Mouse (Mus musculus) MEL (cell line): Measurements from ENCODE around the gene Galnt15. TPM values are rescaled to one million over a fixed set of nuclear protein-coding genes. Genes with fewer than 3 reads are reported as not detected.

Source experiments
- DNase-seq: peaks from one replicate; pipeline ENCODE4 v3.0.0; 2011; ENCODE audit warnings: low read depth, low spot score
- H3K27ac ChIP-seq: 2 replicates; pipeline ENCODE4 v1.5.1; 2012; ENCODE audit warnings: low read depth, mild to moderate bottlenecking, control low read depth, low read length, moderate library complexity; ENCODE audit not compliant: control insufficient read depth
- H3K27me3 ChIP-seq, 2 experiments: fragments of 150-350 bp in 1 of 2; sonication (generic) in 1 of 2; 2 replicates each; pipeline ENCODE4 v1.6.1; 2012; ENCODE audit warnings: low read length in 2 of 2, mild to moderate bottlenecking in 2 of 2, improper control_type of control experiment in 1 of 2, moderate library complexity in 1 of 2; ENCODE audit not compliant: insufficient read depth in 2 of 2, control insufficient read depth in 1 of 2
- H3K36me3 ChIP-seq, 2 experiments: 2 replicates each; pipeline ENCODE4 v1.6.1; 2012 to 2014; ENCODE audit warnings: low read length in 2 of 2, improper control_type of control experiment in 1 of 2, inconsistent platforms in 1 of 2, mild to moderate bottlenecking in 1 of 2; ENCODE audit not compliant: insufficient read depth in 2 of 2, control insufficient read depth in 1 of 2
- H3K4me1 ChIP-seq, 2 experiments: fragments of 150-350 bp in 1 of 2; sonication (generic) in 1 of 2; 2 replicates each; pipeline ENCODE4 v1.6.1; 2012; ENCODE audit warnings: low read length in 2 of 2, improper control_type of control experiment in 1 of 2, mild to moderate bottlenecking in 1 of 2; ENCODE audit not compliant: insufficient read depth in 2 of 2, control insufficient read depth in 1 of 2
- H3K4me3 ChIP-seq, 2 experiments: fragments of 150-350 bp in 1 of 2; sonication (generic) in 1 of 2; 2 replicates each; pipeline ENCODE4 v1.5.1; 2012; ENCODE audit warnings: low read depth in 2 of 2, low read length in 2 of 2, mild to moderate bottlenecking in 2 of 2, moderate library complexity in 2 of 2, control low read depth in 1 of 2, improper control_type of control experiment in 1 of 2; ENCODE audit not compliant: control insufficient read depth in 1 of 2, insufficient read depth in 1 of 2
- H3K79me2 ChIP-seq: 2 replicates; pipeline ENCODE4 v1.6.1; 2012; ENCODE audit warnings: mild to moderate bottlenecking, low read length, moderate library complexity; ENCODE audit not compliant: control insufficient read depth, poor library complexity, insufficient read depth
- H3K9ac ChIP-seq: 2 replicates; pipeline ENCODE4 v1.6.1; 2012; ENCODE audit warnings: low read depth, mild to moderate bottlenecking, control low read depth, low read length, moderate library complexity; ENCODE audit not compliant: control insufficient read depth, poor library complexity, severe bottlenecking
- H3K9me3 ChIP-seq: fragments of 150-350 bp; sonication (generic); replicated peaks from 2 replicates; pipeline ENCODE4 v1.6.1; 2012; ENCODE audit warnings: mild to moderate bottlenecking, low read length, improper control_type of control experiment, moderate library complexity; ENCODE audit not compliant: insufficient read depth
- CHD2 ChIP-seq: IDR thresholded peaks from 2 replicates; pipeline ENCODE4 v1.6.1; 2011; ENCODE audit warnings: low read length, improper control_type of control experiment
- CTCF ChIP-seq, 3 experiments: IDR thresholded peaks in 2 of 3; conservative IDR thresholded peaks in 1 of 3; 2 replicates each; pipeline ENCODE4 v1.5.1; 2011 to 2012; ENCODE audit warnings: low read length in 3 of 3, low read depth in 2 of 3, mild to moderate bottlenecking in 2 of 3, improper control_type of control experiment in 1 of 3, inconsistent platforms in 1 of 3, mixed read lengths in 1 of 3, moderate library complexity in 1 of 3; ENCODE audit not compliant: control insufficient read depth in 1 of 3, insufficient read depth in 1 of 3, poor library complexity in 1 of 3, severe bottlenecking in 1 of 3
- EP300 ChIP-seq, 2 experiments: IDR thresholded peaks; 2 replicates each; pipeline ENCODE4 v1.6.1; 2011; ENCODE audit warnings: improper control_type of control experiment in 2 of 2, low read length in 2 of 2, low read depth in 1 of 2, mild to moderate bottlenecking in 1 of 2
- ETS1 ChIP-seq: IDR thresholded peaks from 2 replicates; pipeline ENCODE4 v1.6.1; 2012; ENCODE audit warnings: low read depth, mild to moderate bottlenecking, inconsistent platforms, low read length, improper control_type of control experiment, moderate library complexity
- GABPA ChIP-seq: IDR thresholded peaks from 2 replicates; pipeline ENCODE4 v1.6.1; 2012; ENCODE audit warnings: low read depth, mild to moderate bottlenecking, inconsistent platforms, low read length, improper control_type of control experiment, moderate library complexity
- HCFC1 ChIP-seq: IDR thresholded peaks from 2 replicates; pipeline ENCODE4 v1.6.1; 2012; ENCODE audit warnings: low read depth, mild to moderate bottlenecking, inconsistent platforms, low read length, improper control_type of control experiment, moderate library complexity
- JUND ChIP-seq: IDR thresholded peaks from 2 replicates; pipeline ENCODE4 v1.6.1; 2011; ENCODE audit warnings: low read depth, mild to moderate bottlenecking, improper control_type of control experiment, low read length
- MAFK ChIP-seq: IDR thresholded peaks from 2 replicates; pipeline ENCODE4 v1.6.1; 2011; ENCODE audit warnings: low read depth, mild to moderate bottlenecking, low read length, improper control_type of control experiment, borderline replicate concordance
- MAZ ChIP-seq: IDR thresholded peaks from 2 replicates; pipeline ENCODE4 v1.6.1; 2012; ENCODE audit warnings: low read depth, mild to moderate bottlenecking, inconsistent platforms, low read length, improper control_type of control experiment
- MEF2A ChIP-seq: IDR thresholded peaks from 2 replicates; pipeline ENCODE4 v1.6.1; 2014; ENCODE audit warnings: low read depth, mild to moderate bottlenecking, inconsistent platforms, low read length, improper control_type of control experiment; ENCODE audit not compliant: poor library complexity, insufficient replicate concordance, severe bottlenecking; ENCODE audit errors: extremely low read depth
- MYC ChIP-seq: IDR thresholded peaks from 2 replicates; pipeline ENCODE4 v1.6.1; 2011; ENCODE audit warnings: low read depth, mild to moderate bottlenecking, low read length, improper control_type of control experiment, moderate library complexity
- POLR2A ChIP-seq, 2 experiments: IDR thresholded peaks; 2 replicates each; pipeline ENCODE4 v1.6.1; 2011 to 2012; ENCODE audit warnings: low read length in 2 of 2, mild to moderate bottlenecking in 2 of 2, control low read depth in 1 of 2, improper control_type of control experiment in 1 of 2, low read depth in 1 of 2, moderate library complexity in 1 of 2; ENCODE audit not compliant: control insufficient read depth in 1 of 2, insufficient read depth in 1 of 2, poor library complexity in 1 of 2
- POLR2AphosphoS2 ChIP-seq: IDR thresholded peaks from 2 replicates; pipeline ENCODE4 v1.6.1; 2011; ENCODE audit warnings: low read length, improper control_type of control experiment
- RAD21 ChIP-seq: IDR thresholded peaks from 2 replicates; pipeline ENCODE4 v1.6.1; 2011; ENCODE audit warnings: mild to moderate bottlenecking, low read depth, low read length, improper control_type of control experiment
- RCOR1 ChIP-seq: IDR thresholded peaks from 2 replicates; pipeline ENCODE4 v1.6.1; 2012; ENCODE audit warnings: low read depth, mild to moderate bottlenecking, inconsistent platforms, low read length, improper control_type of control experiment
- SMC3 ChIP-seq: IDR thresholded peaks from 2 replicates; pipeline ENCODE4 v1.6.1; 2011; ENCODE audit warnings: low read depth, low read length, improper control_type of control experiment
- TBP ChIP-seq: IDR thresholded peaks from 2 replicates; pipeline ENCODE4 v1.8.0; 2011; ENCODE audit warnings: low read depth, low read length, improper control_type of control experiment
- TCF12 ChIP-seq: IDR thresholded peaks from 2 replicates; pipeline ENCODE4 v1.6.1; 2014; ENCODE audit warnings: low read depth, mild to moderate bottlenecking, inconsistent platforms, low read length, improper control_type of control experiment, moderate library complexity
- UBTF ChIP-seq: IDR thresholded peaks from 2 replicates; pipeline ENCODE4 v1.6.1; 2012; ENCODE audit warnings: low read depth, mild to moderate bottlenecking, inconsistent platforms, low read length, improper control_type of control experiment, moderate library complexity, borderline replicate concordance; ENCODE audit not compliant: insufficient read depth
- ZC3H11A ChIP-seq: IDR thresholded peaks from 2 replicates; pipeline ENCODE4 v1.6.1; 2012; ENCODE audit warnings: low read depth, mild to moderate bottlenecking, inconsistent platforms, low read length, improper control_type of control experiment
- ZNF384 ChIP-seq: IDR thresholded peaks from 2 replicates; pipeline ENCODE4 v1.6.1; 2012; ENCODE audit warnings: low read depth, mild to moderate bottlenecking, inconsistent platforms, low read length, improper control_type of control experiment
- polyA plus RNA-seq, 2 experiments: library from polyadenylated mRNA; stranded (reverse) in 1 of 2; unstranded in 1 of 2; fragments of >175 nt in 1 of 2; fragments of >200 nt in 1 of 2; gene quantifications; 2 replicates each; pipeline versions ENCODE4 v1.2.1 to v1.2.4; 2012; ENCODE audit warnings: low replicate concordance in 2 of 2, low read depth in 1 of 2; ENCODE audit not compliant: insufficient read length in 2 of 2, insufficient read depth in 1 of 2, missing spikeins in 1 of 2
- total RNA-seq: library from RNA; depleted of rRNA; stranded (reverse); fragments of 300-350 nt; gene quantifications from 2 replicates; pipeline ENCODE4 v1.2.3, GENCODE M21; 2012

Gene Galnt15
- total and polyA plus RNA-seq, 3 experiments = 0.04 to 0.15 TPM; not detected in 1

GRCm38 (mm10) chr14:32091704-32092103, 62.9 kb downstream of the Galnt15 start:
- peaks cover 0 to 9% of the 10 kb centered on the region in 2 experiments; a peak in 2 of 4 replicates for H3K4me1 ChIP-seq

GRCm38 (mm10) chr14:32093018-32093417, 64.2 kb downstream of the Galnt15 start:
- H3K9me3 ChIP-seq = no peaks in the 10 kb centered on the region
- H3K79me2 ChIP-seq = peaks cover 13% of the 10 kb centered on the region
- H3K4me1 ChIP-seq = peaks cover 0 to 4% of the 10 kb centered on the region in 2 experiments; a peak in 1 of 4 replicates
- no peak overlapping the region for H3K4me3 ChIP-seq
- no peak overlapping the region for H3K27ac ChIP-seq
- TF ChIP-seq MYC (no peak), EP300 (IDR thresholded peaks at IDR 0.05; ENCODE audit: low read depth in 1 of 2, low read length in 2 of 2) (no peak), GABPA (no peak), TBP (no peak), CHD2 (no peak), RAD21 (no peak), MAZ (no peak), JUND (no peak), RCOR1 (no peak), CTCF (IDR thresholded peaks at IDR 0.05 in 2 of 3, conservative IDR thresholded peaks at IDR 0.05 in 1 of 3; ENCODE audit: control insufficient read depth in 1 of 3, insufficient read depth in 1 of 3, low read depth in 2 of 3, low read length in 3 of 3, poor library complexity in 1 of 3, severe bottlenecking in 1 of 3) (no peak), POLR2AphosphoS2 (no peak), ZNF384 (no peak), ETS1 (no peak), SMC3 (no peak), HCFC1 (no peak), UBTF (no peak), MEF2A (no peak), TCF12 (no peak)
- H3K36me3 ChIP-seq = peaks cover 1 to 26% of the 10 kb centered on the region in 2 experiments
- H3K27me3 ChIP-seq = no peaks in the 10 kb centered on the region
- no peak overlapping the region for H3K9ac ChIP-seq
- DNase-seq = no peak

More at GRCm38 (mm10) chr14:32091704-32092103, 62.9 kb downstream of the Galnt15 start:
- H3K4me3 ChIP-seq = no peak overlapping the region
- no peak overlapping the region for H3K9ac ChIP-seq
- no peak for DNase-seq
- no peak for TF ChIP-seq MEF2A
- no peak for TF ChIP-seq ZNF384
- no peak for TF ChIP-seq POLR2A (IDR thresholded peaks at IDR 0.05; ENCODE audit: control insufficient read depth in 1 of 2, insufficient read depth in 1 of 2, low read depth in 1 of 2, low read length in 2 of 2, poor library complexity in 1 of 2)
- TF ChIP-seq MYC = no peak
- TF ChIP-seq MAFK = peak; percentile 74
- TF ChIP-seq ZC3H11A = no peak
- H3K27ac ChIP-seq = no peak overlapping the region
- H3K36me3 ChIP-seq = peaks cover 10 to 19% of the 10 kb centered on the region in 2 experiments
- no peaks in the 10 kb centered on the region for H3K9me3 ChIP-seq
- peaks cover 22% of the 10 kb centered on the region for H3K79me2 ChIP-seq
- no peaks in the 10 kb centered on the region for H3K27me3 ChIP-seq
